Mouse (Mus musculus) stomach, embryonic 14.5 days (tissue): ENCODE results near the gene Lrrc49. TPM values are rescaled to one million over a fixed set of nuclear protein-coding genes. Genes with fewer than 3 reads are reported as not detected.

Experiments used
- ATAC-seq: fragments of 200-750 bp; cut with Nextera tagmentation; 2 replicates; pipeline ENCODE4 v1.8.0; 2017; ENCODE audit warnings: low read depth, moderate TSS enrichment; ENCODE audit not compliant: insufficient number of reproducible peaks, insufficient read depth, low FRiP score
- H3K27ac ChIP-seq: fragments of 300-500 bp; sonication (generic); 2 replicates; pipeline ENCODE4 v1.5.1; 2014; ENCODE audit warnings: mild to moderate bottlenecking, low read length, moderate library complexity, mixed read lengths
- H3K27me3 ChIP-seq: fragments of 300-500 bp; sonication (generic); 2 replicates; pipeline ENCODE4 v1.6.1; 2014; ENCODE audit warnings: low read length, control low read depth, mixed read lengths; ENCODE audit not compliant: control insufficient read depth, insufficient read depth
- H3K36me3 ChIP-seq: fragments of 300-500 bp; sonication (generic); 2 replicates; pipeline ENCODE4 v1.6.1; 2014; ENCODE audit warnings: mild to moderate bottlenecking, control low read depth, low read length, moderate library complexity, mixed read lengths; ENCODE audit not compliant: control insufficient read depth, insufficient read depth
- H3K4me1 ChIP-seq: fragments of 300-500 bp; sonication (generic); 2 replicates; pipeline ENCODE4 v1.6.1; 2014; ENCODE audit warnings: low read length, control low read depth, mixed read lengths; ENCODE audit not compliant: control insufficient read depth, insufficient read depth
- H3K4me2 ChIP-seq: fragments of 300-500 bp; sonication (generic); replicated peaks from 2 replicates; pipeline ENCODE4 v1.6.1; 2014; ENCODE audit warnings: low read depth, low read length, control low read depth
- H3K4me3 ChIP-seq: fragments of 300-500 bp; sonication (generic); 2 replicates; pipeline ENCODE4 v1.5.1; 2014; ENCODE audit warnings: low read depth, low read length, control low read depth
- H3K9ac ChIP-seq: fragments of 300-500 bp; sonication (generic); replicated peaks from 2 replicates; pipeline ENCODE4 v1.6.1; 2014; ENCODE audit warnings: low read depth, mild to moderate bottlenecking, control low read depth, low read length, moderate library complexity, mixed read lengths
- H3K9me3 ChIP-seq: fragments of 300-500 bp; sonication (generic); 2 replicates; pipeline ENCODE4 v1.6.1; 2016; ENCODE audit warnings: low read depth, low read length, control low read depth; ENCODE audit not compliant: control insufficient read depth
- WGBS: fragments of 180-500 bp; shearing (Covaris S2); extraction: QIAGEN DNeasy Blood & Tissue Kit; methylation state at CpG from one replicate; pipeline ENCODE4 v1.1.7; 2014; 5-methylcytosine and 5-hydroxymethylcytosine counted together
- polyA plus RNA-seq: library from polyadenylated mRNA; unstranded; fragments of >200 nt; fragmentation: Nextera tagmentation; extraction: Ambion mirVana; gene quantifications from 2 replicates; pipeline ENCODE4 v1.2.1, GENCODE M21; 2014

Lrrc49 gene
- polyA plus RNA-seq, 1 experiment from 2014 or later = 23.3 TPM

GRCm38 (mm10) chr9:60633601-60634000, 54.4 kb downstream of the Lrrc49 start:
- H3K9ac ChIP-seq = no peak overlapping the region
- no peak overlapping the region for H3K4me2 ChIP-seq
- ATAC-seq = no peak
- H3K9me3 ChIP-seq = no peaks in the 10 kb centered on the region
- H3K36me3 ChIP-seq = no peaks in the 10 kb centered on the region
- peaks cover 6% of the 10 kb centered on the region; the same call in 1 of the 2 replicates for H3K4me1 ChIP-seq
- no peaks in the 10 kb centered on the region for H3K27me3 ChIP-seq
- no peak overlapping the region for H3K4me3 ChIP-seq
- WGBS = 65% methylated on average over 2 of the region's 2 CpGs
- H3K27ac ChIP-seq = no peak overlapping the region

DNA sequence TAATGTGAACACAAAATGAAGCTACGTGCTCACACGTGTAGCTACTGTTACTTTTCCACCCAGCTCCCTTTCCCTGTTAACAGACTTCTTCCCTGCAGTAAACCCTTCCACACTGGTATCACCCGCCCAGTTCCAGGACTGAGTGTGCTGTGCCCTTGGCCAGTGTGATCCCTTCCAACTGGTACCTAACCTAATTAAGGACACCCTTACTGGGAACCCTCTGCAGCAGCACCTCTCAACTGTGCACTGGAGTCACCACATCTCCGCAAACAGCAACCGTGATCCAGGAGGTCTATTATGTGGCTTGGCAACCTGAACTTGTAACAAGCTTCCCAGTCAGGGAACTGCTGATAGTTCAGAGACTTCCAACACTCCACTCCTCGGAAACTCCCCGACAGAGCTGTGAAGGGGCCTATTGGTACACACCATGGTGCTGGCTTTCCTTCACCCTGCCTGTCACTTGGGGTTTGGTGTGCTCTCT, 61.6 kb downstream of the Lrrc49 start:
- Histone ChIP-seq H3K27me3 (no peaks in the 10 kb centered on the region), H3K27ac (no peak overlapping the region), H3K9me3 (no peaks in the 10 kb centered on the region), H3K9ac (no peak overlapping the region), H3K4me1 (peaks cover 2% of the 10 kb centered on the region; the same call in 1 of the 2 replicates), H3K4me3 (no peak overlapping the region), H3K36me3 (no peaks in the 10 kb centered on the region), H3K4me2 (no peak overlapping the region)
- whole genome bisulfite sequencing = 76% methylated on average over 7 of the region's 7 CpGs
- no peak for ATAC-seq

DNA sequence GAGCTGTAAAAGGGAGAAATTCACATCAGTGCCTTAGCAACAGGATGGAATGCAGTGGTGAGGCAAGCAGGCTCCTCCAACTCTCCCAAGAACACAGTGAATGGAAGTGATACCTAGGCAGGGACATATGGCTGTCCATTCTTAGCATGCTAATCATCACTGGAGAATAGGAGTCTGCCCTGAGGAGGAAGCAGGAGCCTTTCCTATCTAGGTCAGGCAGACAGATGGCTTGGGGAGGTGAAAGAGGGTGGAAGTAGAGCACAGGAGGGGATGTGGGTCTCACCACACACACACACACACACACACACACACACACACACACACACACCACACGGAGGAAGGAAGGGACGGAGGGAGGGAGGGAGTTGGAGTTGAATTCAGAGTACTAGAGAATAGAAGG, 62.1 kb downstream of the Lrrc49 start:
- Histone ChIP-seq H3K9ac (no peak overlapping the region), H3K4me3 (no peak overlapping the region), H3K4me1 (peaks cover 2% of the 10 kb centered on the region; the same call in 1 of the 2 replicates), H3K9me3 (no peaks in the 10 kb centered on the region), H3K27me3 (no peaks in the 10 kb centered on the region), H3K36me3 (no peaks in the 10 kb centered on the region), H3K4me2 (no peak overlapping the region), H3K27ac (no peak overlapping the region)
- ATAC-seq = no peak
- WGBS = 100% methylated on average over 1 of the region's 2 CpGs

DNA sequence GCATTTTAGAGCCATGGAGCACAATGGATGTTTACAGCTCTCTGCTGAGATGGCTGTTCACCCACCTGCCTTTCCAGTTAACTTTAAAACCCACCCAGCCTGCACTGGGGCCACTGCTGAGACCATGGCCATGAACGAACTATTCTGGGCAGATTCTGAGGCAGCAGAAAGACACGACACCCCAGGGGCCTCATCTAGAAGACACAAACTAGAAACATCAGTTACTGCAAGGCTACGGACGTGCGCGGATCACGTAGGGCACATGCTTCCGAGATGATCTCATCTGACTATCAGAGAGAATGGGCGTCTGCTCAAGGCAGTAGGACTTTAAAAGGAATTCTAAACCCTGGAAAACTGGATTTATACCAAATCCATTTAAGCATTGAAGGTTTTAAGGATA, 71.0 kb downstream of the Lrrc49 start:
- H3K4me2 ChIP-seq = no peak overlapping the region
- no peaks in the 10 kb centered on the region for H3K27me3 ChIP-seq
- 46% methylated on average over 9 of the region's 9 CpGs for WGBS
- peak overlapping the region; percentile 21; the same call in 1 of the 2 replicates for H3K27ac ChIP-seq
- H3K4me1 ChIP-seq = no peaks in the 10 kb centered on the region; the same call in 1 of the 2 replicates
- H3K9me3 ChIP-seq = no peaks in the 10 kb centered on the region
- ATAC-seq = no peak
- no peaks in the 10 kb centered on the region for H3K36me3 ChIP-seq
- no peak overlapping the region for H3K9ac ChIP-seq
- H3K4me3 ChIP-seq = no peak overlapping the region

DNA sequence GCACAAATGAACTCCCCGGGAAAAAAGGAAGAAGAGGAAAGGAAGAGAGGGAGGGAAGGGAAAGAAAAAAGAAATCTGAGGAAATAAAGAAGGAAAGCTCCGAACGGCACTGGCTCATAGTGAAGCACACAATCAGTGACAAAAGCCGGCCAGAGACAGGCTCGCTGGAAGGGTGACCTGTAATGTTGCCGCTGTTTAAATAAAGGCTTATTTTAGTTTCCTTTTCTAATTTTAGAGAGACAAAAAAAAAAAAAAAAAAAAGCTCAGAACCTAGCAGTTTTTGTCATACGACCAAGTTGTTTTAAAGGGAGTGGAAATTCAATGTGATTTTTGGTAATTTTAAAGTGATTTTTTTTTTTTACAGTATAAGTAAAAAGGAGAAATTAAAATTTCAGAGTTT, 71.6 kb downstream of the Lrrc49 start:
- Histone ChIP-seq H3K36me3 (no peaks in the 10 kb centered on the region), H3K9me3 (no peaks in the 10 kb centered on the region), H3K9ac (no peak overlapping the region), H3K27ac (no peak overlapping the region), H3K4me1 (no peaks in the 10 kb centered on the region; the same call in 1 of the 2 replicates), H3K4me2 (no peak overlapping the region), H3K4me3 (no peak overlapping the region), H3K27me3 (no peaks in the 10 kb centered on the region)
- ATAC-seq = no peak
- 64% methylated on average over 7 of the region's 7 CpGs for WGBS

- WGBS = 77% methylated on average over 2 of the region's 2 CpGs
- no peak overlapping the region for H3K9ac ChIP-seq
Measured at GRCm38 (mm10) chr9:60612260-60612659, 75.7 kb downstream of the Lrrc49 start.

GRCm38 (mm10) chr9:60610194-60610593, 77.8 kb downstream of the Lrrc49 start:
- 54% methylated on average over 13 of the region's 13 CpGs for WGBS
- no peaks in the 10 kb centered on the region for H3K9me3 ChIP-seq
- H3K9ac ChIP-seq = no peak overlapping the region
- no peaks in the 10 kb centered on the region for H3K27me3 ChIP-seq
- H3K4me1 ChIP-seq = no peaks in the 10 kb centered on the region
- ATAC-seq = no peak
- no peak overlapping the region for H3K27ac ChIP-seq
- no peak overlapping the region for H3K4me2 ChIP-seq
- H3K4me3 ChIP-seq = no peak overlapping the region
- H3K36me3 ChIP-seq = no peaks in the 10 kb centered on the region

More at GRCm38 (mm10) chr9:60612260-60612659, 75.7 kb downstream of the Lrrc49 start:
- Histone ChIP-seq H3K36me3 (no peaks in the 10 kb centered on the region), H3K27ac (no peak overlapping the region), H3K4me1 (no peaks in the 10 kb centered on the region; the same call in 1 of the 2 replicates), H3K4me2 (no peak overlapping the region), H3K4me3 (no peak overlapping the region), H3K9me3 (no peaks in the 10 kb centered on the region), H3K27me3 (no peaks in the 10 kb centered on the region)
- no peak for ATAC-seq

DNA sequence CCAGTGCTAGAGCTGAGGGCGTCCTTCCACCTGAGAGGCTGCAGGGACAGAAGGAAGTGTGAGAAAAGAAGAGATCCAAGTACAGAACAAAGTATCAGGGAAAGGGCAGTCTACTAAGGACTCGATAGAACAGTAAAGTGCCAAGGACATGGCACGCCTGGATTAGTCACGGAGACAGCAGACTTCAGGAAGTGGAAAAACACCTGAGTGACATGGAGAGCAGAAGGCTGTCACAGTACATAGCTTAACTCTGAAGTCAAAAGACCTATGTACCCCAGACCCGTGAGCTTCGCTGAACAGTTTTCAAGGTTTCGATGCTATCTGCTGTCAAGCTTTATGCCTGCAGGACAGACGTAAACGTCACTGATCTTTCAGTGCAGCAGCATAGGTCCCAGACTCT, 79.1 kb downstream of the Lrrc49 start:
- no peaks in the 10 kb centered on the region for H3K27me3 ChIP-seq
- no peak overlapping the region for H3K9ac ChIP-seq
- H3K9me3 ChIP-seq = no peaks in the 10 kb centered on the region
- H3K4me2 ChIP-seq = no peak overlapping the region
- WGBS = 90% methylated on average over 9 of the region's 9 CpGs
- no peak overlapping the region for H3K27ac ChIP-seq
- no peak for ATAC-seq
- no peaks in the 10 kb centered on the region for H3K4me1 ChIP-seq
- no peak overlapping the region for H3K4me3 ChIP-seq
- H3K36me3 ChIP-seq = no peaks in the 10 kb centered on the region

DNA sequence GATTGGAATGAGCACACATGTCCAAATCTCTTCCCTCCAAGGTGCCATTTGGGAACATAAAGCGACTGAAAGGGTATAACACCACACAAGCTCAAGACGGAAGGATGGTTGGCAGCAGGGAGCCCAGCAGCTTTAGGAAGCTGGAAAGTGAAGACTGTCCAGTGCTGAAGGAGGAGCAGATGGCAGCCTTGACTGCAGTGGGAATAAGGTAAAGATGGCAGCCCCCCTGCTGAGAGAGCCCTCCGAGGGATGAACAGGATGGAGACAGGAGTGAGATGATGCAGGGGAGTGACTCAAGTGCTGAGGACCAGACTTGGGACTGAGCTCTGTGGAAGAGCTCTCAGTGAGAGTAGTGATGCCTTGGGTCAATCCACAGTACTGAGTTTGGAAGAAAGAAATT, 79.9 kb downstream of the Lrrc49 start:
- H3K4me1 ChIP-seq = no peaks in the 10 kb centered on the region
- H3K4me2 ChIP-seq = no peak overlapping the region
- ATAC-seq = no peak
- H3K27ac ChIP-seq = no peak overlapping the region
- H3K4me3 ChIP-seq = no peak overlapping the region
- WGBS = 84% methylated on average over 3 of the region's 3 CpGs
- H3K27me3 ChIP-seq = no peaks in the 10 kb centered on the region
- H3K9me3 ChIP-seq = no peaks in the 10 kb centered on the region
- H3K9ac ChIP-seq = no peak overlapping the region
- H3K36me3 ChIP-seq = no peaks in the 10 kb centered on the region
